Mouse (Mus musculus) liver, postnatal 0 days (tissue): ENCODE measurements around the gene Retreg1.

Experiments used
- CTCF ChIP-seq: sonication (generic); IDR thresholded peaks from 2 replicates; pipeline ENCODE4 v1.5.1; 2016; ENCODE audit warnings: antibody characterized with exemption, low read depth
- EP300 ChIP-seq: IDR thresholded peaks from 2 replicates; pipeline ENCODE4 v1.6.1; 2016; ENCODE audit warnings: antibody characterized with exemption, low read depth, mild to moderate bottlenecking

- TF ChIP-seq EP300 (no peak), CTCF (no peak)
These were observed 113.6 kb downstream of the Retreg1 start for GRCm38 (mm10) chr15:25956422-25957117.
